Mouse (Mus musculus) neural tube, embryonic 14.5 days (tissue): ENCODE measurements around the gene Ipo11. TPM values are rescaled to one million over a fixed set of nuclear protein-coding genes. Genes with fewer than 3 reads are reported as not detected.
"Not testable (repeated sequence)": the region's sequence is repeated elsewhere in the genome, so short reads cannot be mapped to it uniquely, and the experiment has no call there.

Source experiments
- ATAC-seq: fragments of 200-750 bp; cut with Nextera tagmentation; 2 replicates; pipeline ENCODE4 v1.8.0; 2017; ENCODE audit warnings: low read depth, mild to moderate bottlenecking, moderate TSS enrichment, moderate library complexity
- H3K27ac ChIP-seq: fragments of 300-500 bp; sonication (generic); 2 replicates; pipeline ENCODE4 v1.5.1; 2014; ENCODE audit warnings: low read depth, mild to moderate bottlenecking, control low read depth, low read length, moderate library complexity, mixed read lengths
- H3K27me3 ChIP-seq: fragments of 300-500 bp; sonication (generic); 2 replicates; pipeline ENCODE4 v1.6.1; 2014; ENCODE audit warnings: low read length; ENCODE audit not compliant: control insufficient read depth, insufficient read depth
- H3K36me3 ChIP-seq: fragments of 300-500 bp; sonication (generic); 2 replicates; pipeline ENCODE4 v1.6.1; 2014; ENCODE audit warnings: low read length, mixed read lengths; ENCODE audit not compliant: control insufficient read depth, insufficient read depth
- H3K4me1 ChIP-seq: fragments of 300-500 bp; sonication (generic); 2 replicates; pipeline ENCODE4 v1.6.1; 2014; ENCODE audit warnings: low read length; ENCODE audit not compliant: control insufficient read depth, insufficient read depth
- H3K4me2 ChIP-seq: fragments of 300-500 bp; sonication (generic); 2 replicates; pipeline ENCODE4 v1.6.1; 2014; ENCODE audit warnings: mild to moderate bottlenecking, low read depth, low read length, control low read depth
- H3K4me3 ChIP-seq: fragments of 300-500 bp; sonication (generic); 2 replicates; pipeline ENCODE4 v1.5.1; 2014; ENCODE audit warnings: low read depth, low read length, control low read depth, mixed read lengths
- H3K9ac ChIP-seq: fragments of 300-500 bp; sonication (generic); replicated peaks from 2 replicates; pipeline ENCODE4 v1.6.1; 2014; ENCODE audit warnings: low read depth, mild to moderate bottlenecking, control low read depth, low read length, mixed read lengths
- H3K9me3 ChIP-seq: fragments of 300-500 bp; sonication (generic); 2 replicates; pipeline ENCODE4 v1.6.1; 2016; ENCODE audit warnings: low read length; ENCODE audit not compliant: control insufficient read depth
- WGBS: fragments of 180-500 bp; shearing (Covaris S2); extraction: QIAGEN DNeasy Blood & Tissue Kit; methylation state at CpG from one replicate; pipeline ENCODE4 v1.1.7; 2014; 5-methylcytosine and 5-hydroxymethylcytosine counted together
- polyA plus RNA-seq: library from polyadenylated mRNA; unstranded; fragments of >200 nt; fragmentation: Nextera tagmentation; extraction: Ambion mirVana; gene quantifications from 2 replicates; pipeline ENCODE4 v1.2.1, GENCODE M21; 2014

The Ipo11 gene
- polyA plus RNA-seq, 1 experiment from 2014 or later, result 42.4 TPM

DNA sequence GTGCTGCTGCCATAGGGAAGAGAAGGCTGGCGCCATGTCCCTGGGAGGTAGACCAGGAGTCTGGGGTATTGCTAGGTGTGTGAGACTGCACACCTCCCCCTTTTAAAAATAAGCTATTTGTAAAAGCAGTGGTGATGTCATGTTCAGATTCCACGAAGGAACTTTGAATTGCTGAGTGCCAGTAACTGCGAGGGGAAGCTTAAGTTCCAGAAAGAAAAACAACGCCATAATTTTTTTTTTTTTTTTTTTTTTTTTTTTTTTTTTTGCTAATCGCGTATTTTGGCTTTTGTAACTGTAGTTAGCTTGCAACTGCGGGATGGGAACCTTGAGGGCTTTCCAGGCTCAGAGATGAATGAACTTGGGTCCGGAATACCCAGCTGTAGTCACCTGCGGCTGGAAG, 8.8 kb upstream of the Ipo11 start:
- Histone ChIP-seq H3K36me3 (0 out of 2 replicates have a peak, but pooled peaks cover 1% of the 10 kb centered on the region), H3K4me1 (peaks cover 15% of the 10 kb centered on the region), H3K27me3 (no peaks in the 10 kb centered on the region), H3K9me3 (no peaks in the 10 kb centered on the region), H3K9ac (no peak overlapping the region), H3K27ac (no peak overlapping the region), H3K4me2 (no peak overlapping the region), H3K4me3 (no peak overlapping the region)
- ATAC-seq, result no peak
- 88% methylated on average over 9 of the region's 9 CpGs for WGBS

DNA sequence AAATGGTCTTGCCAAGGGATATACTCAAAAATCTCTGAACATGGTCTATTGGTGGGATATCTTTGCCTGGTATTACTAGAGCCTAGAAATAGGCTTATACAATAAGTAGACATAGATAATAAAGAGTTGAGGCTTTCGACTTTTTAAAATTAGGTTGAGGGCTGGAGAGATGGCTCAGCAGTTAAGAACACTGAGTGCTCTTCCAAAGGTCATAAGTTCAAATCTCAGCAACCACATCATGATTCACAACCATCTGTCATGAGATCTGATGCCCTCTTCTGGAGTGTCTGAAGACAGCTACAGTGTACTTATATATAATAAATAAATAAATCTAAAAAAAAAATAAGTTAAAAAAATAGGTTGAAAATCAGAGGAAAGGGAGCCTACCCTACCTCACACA, 6.0 kb upstream of the Ipo11 start:
- Histone ChIP-seq H3K27me3 (no peaks in the 10 kb centered on the region), H3K27ac (no peak overlapping the region), H3K9me3 (no peaks in the 10 kb centered on the region), H3K4me1 (peaks cover 2% of the 10 kb centered on the region; the same call in 1 of the 2 replicates), H3K36me3 (no peaks in the 10 kb centered on the region), H3K4me2 (no peak overlapping the region), H3K4me3 (no peak overlapping the region), H3K9ac (no peak overlapping the region)
- WGBS, result 93% methylated on average over 1 of the region's 1 CpGs
- ATAC-seq, result no peak

DNA sequence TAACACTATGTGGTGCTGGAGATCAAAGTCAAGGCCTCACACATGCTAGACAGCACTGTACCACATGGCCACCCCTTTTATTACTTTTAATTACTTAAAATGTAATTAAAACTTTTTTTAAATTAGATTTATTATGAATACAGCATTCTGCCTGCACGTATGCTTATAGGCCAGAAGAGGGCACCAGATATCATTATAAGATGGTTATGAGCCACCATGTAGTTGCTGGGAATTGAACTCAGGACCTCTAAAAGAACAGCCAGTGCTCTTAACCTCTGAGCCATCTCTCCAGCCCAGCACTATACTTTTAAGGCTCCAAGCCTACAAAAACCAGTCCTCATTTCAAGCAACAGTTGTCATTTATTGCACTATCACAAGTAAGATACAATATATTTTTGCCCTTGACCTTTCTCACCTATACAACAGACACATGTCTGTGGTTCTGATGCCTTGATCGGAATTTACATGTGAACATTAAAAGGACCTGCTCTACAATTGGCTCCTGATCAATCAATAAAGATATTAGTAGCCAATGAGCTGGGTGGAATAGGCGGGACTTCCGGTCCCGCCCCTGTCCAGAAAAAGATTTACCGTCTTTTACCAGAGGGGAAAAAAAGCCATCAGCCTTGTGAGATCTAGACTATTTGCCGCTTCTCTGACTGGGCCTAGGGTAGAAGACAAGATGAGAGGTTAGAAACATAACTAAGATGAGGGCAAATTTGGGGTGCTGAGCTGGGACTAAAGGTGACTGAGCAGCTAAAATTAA, 4.6 kb upstream of the Ipo11 start:
- no peaks in the 10 kb centered on the region for H3K27me3 ChIP-seq
- no peak overlapping the region for H3K4me3 ChIP-seq
- H3K27ac ChIP-seq, result no peak overlapping the region
- H3K9me3 ChIP-seq, result no peaks in the 10 kb centered on the region
- H3K4me1 ChIP-seq, result no peaks in the 10 kb centered on the region
- no peak for ATAC-seq
- no peak overlapping the region for H3K9ac ChIP-seq
- H3K36me3 ChIP-seq, result no peaks in the 10 kb centered on the region
- 29% methylated on average over 7 of the region's 7 CpGs for WGBS
- no peak overlapping the region for H3K4me2 ChIP-seq

DNA sequence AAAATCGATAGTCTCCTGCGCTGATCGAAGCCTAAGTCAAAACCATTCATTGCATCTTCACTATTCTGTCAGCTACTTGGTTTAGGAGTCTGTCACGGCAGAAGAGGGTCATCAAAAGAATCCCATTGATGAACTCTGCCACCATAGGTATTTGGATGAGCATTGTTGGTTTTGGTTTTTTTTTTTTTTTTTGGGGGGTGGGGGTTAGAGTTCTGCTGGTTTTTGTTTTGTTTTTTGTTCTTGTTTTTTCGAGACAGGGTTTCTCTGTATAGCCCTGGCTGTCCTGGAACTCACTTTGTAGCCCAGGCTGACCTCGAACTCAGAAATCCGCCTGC, 347 bp upstream of the Ipo11 start:
- H3K27me3 ChIP-seq, result no peaks in the 10 kb centered on the region
- H3K4me2 ChIP-seq, result peak overlapping the region; percentile 61
- no peaks in the 10 kb centered on the region for H3K36me3 ChIP-seq
- H3K4me3 ChIP-seq, result peak overlapping the region; percentile 60
- ATAC-seq, result peak; percentile 7; the same call in 1 of the 2 replicates
- 0 out of 2 replicates have a peak, but pooled peaks cover 5% of the 10 kb centered on the region for H3K4me1 ChIP-seq
- H3K27ac ChIP-seq, result no peak overlapping the region; the same call in 1 of the 2 replicates
- H3K9me3 ChIP-seq, result no peaks in the 10 kb centered on the region
- 26% methylated on average over 7 of the region's 7 CpGs for WGBS
- H3K9ac ChIP-seq, result 0 out of 2 replicates have a peak overlapping the region, but pooled peaks have one; percentile 75

DNA sequence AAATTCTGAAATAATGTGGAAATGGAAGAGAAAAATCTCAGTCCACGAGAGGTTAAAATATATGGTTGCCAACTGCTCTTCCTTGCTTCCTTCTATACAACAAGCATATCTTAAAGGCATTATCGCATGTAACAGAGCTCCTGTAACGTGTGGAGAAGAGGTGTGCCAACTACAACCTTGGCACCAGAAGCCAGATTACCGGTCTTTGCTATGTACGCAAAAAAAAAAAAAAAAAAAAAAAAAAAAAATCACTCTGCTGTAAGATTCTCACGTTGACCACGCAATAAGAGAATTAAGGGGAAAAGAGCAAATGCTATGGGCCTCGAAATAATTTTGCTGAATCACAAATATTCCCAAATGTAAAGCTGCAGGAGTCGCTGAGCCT, 895 bp downstream of the Ipo11 start:
- Histone ChIP-seq H3K36me3 (no peaks in the 10 kb centered on the region), H3K4me1 (0 out of 2 replicates have a peak, but pooled peaks cover 5% of the 10 kb centered on the region), H3K4me2 (peak overlapping the region; percentile 61), H3K9me3 (no peaks in the 10 kb centered on the region), H3K4me3 (peak overlapping the region; percentile 60), H3K27ac (peak overlapping the region; percentile 61; the same call in 1 of the 2 replicates), H3K9ac (peak overlapping the region; percentile 75), H3K27me3 (no peaks in the 10 kb centered on the region)
- ATAC-seq, result no peak
- 7% methylated on average over 9 of the region's 9 CpGs for WGBS

GRCm38 (mm10) chr13:106929201-106929600, 7.6 kb downstream of the Ipo11 start:
- ATAC-seq, result no peak
- Histone ChIP-seq H3K4me1 (no peaks in the 10 kb centered on the region), H3K9ac (no peak overlapping the region), H3K36me3 (no peaks in the 10 kb centered on the region), H3K4me2 (no peak overlapping the region), H3K9me3 (no peaks in the 10 kb centered on the region), H3K27me3 (no peaks in the 10 kb centered on the region), H3K4me3 (no peak overlapping the region), H3K27ac (no peak overlapping the region)
- 99% methylated on average over 2 of the region's 2 CpGs for WGBS

- H3K4me2 ChIP-seq, result no peak overlapping the region
- no peak overlapping the region for H3K27ac ChIP-seq
- no peaks in the 10 kb centered on the region for H3K9me3 ChIP-seq
- 94% methylated on average over 4 of the region's 4 CpGs for WGBS
- no peak for ATAC-seq
- H3K4me1 ChIP-seq, result no peaks in the 10 kb centered on the region
- H3K4me3 ChIP-seq, result no peak overlapping the region
- H3K36me3 ChIP-seq, result no peaks in the 10 kb centered on the region
- no peak overlapping the region for H3K9ac ChIP-seq
- no peaks in the 10 kb centered on the region for H3K27me3 ChIP-seq
Measured at GRCm38 (mm10) chr13:106928296-106928695, 8.5 kb downstream of the Ipo11 start.

DNA sequence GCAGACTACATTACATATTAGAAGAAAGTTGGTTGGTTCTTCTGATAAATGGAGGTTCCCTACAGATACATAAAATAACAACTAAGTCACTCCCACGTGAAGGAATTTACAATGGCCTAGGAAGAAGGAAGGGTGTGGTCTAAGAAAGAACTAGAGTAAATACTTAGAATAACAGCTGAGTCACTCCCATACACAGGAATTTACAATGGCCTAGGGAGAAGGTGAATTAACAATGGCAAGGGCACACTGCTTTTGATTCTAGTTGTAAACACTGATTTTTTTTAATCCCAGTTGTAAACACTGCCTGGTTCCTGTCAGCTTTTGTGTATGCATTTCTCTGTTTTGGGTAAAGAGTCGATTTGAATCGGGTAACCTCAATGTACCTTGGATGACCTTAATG, 10.8 kb downstream of the Ipo11 start:
- H3K4me1 ChIP-seq, H3K27me3 ChIP-seq, ATAC-seq, H3K27ac ChIP-seq, H3K36me3 ChIP-seq, H3K9me3 ChIP-seq, H3K4me2 ChIP-seq, H3K4me3 ChIP-seq, H3K9ac ChIP-seq: not testable (repeated sequence)
- 92% methylated on average over 3 of the region's 3 CpGs for WGBS

DNA sequence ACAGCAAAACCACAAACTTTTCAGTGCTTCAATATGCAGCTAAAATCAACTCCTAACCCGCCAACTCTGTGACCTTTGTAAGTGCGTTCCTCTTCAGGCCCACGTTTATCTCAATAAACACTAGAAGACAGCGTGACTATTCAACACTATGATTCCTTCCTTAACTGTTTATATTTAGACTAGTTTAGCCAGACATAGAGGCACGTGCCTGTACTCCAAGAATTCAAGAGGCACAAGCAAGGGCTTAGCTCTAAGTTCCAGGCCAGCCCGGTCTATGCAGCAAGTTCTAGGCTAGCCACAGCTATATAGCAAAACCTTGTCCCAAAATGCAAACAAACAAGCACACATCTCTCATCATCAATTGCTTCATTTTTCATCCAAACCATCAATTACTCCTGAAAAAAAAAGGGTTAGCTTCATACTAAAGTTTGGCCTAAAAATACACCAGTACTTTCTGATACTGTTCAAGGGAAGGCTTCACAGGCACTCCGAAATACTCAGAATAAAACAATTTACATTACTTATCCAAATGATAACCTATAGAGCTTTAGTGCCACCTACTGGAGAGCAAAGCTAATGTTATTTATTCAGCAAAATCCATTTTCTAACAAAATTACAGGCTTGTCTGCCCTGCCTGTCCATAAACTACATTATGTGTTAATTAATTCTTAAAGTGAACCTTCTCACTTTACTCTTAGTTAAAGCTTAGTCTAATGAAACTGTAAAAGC, 18.3 kb downstream of the Ipo11 start:
- 89% methylated on average over 7 of the region's 7 CpGs for WGBS
- no peak overlapping the region for H3K4me2 ChIP-seq
- no peak overlapping the region for H3K27ac ChIP-seq
- no peaks in the 10 kb centered on the region for H3K27me3 ChIP-seq
- H3K9me3 ChIP-seq, result no peaks in the 10 kb centered on the region
- no peak overlapping the region for H3K9ac ChIP-seq
- H3K4me3 ChIP-seq, result no peak overlapping the region
- no peaks in the 10 kb centered on the region for H3K4me1 ChIP-seq
- no peaks in the 10 kb centered on the region for H3K36me3 ChIP-seq
- ATAC-seq, result 0 out of 2 replicates have a peak, but pooled peaks have one; percentile 54
